Mouse (Mus musculus): ENCODE results near the gene Olfr676. TPM values are rescaled to one million over a fixed set of nuclear protein-coding genes. Genes with fewer than 3 reads are reported as not detected.

Gene Olfr676
- polyA plus RNA-seq (2012; fragmentation: generic; extraction: Trizol) = not detected

DNA sequence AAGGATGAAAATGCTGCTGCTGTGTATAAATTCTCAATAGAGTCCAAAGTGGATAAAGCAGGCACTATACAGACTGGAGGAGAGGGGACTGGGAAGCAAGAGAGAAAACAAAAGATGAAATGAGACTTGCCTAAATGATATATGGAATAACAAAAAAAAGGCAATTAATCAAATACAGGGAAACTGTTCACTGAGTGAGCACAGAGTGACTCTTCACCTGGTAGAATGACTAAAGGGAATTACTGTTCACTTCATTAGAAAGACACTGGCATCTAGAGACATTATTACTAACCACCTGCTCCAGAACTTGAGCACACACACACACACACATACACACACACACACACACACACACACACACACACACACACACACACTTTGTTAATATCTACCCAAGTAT is at the start of gene Olfr676:
Gene Olfr676, plus strand, starts transcription at position 301 of the 400 bp plus-strand sequence.

DNA sequence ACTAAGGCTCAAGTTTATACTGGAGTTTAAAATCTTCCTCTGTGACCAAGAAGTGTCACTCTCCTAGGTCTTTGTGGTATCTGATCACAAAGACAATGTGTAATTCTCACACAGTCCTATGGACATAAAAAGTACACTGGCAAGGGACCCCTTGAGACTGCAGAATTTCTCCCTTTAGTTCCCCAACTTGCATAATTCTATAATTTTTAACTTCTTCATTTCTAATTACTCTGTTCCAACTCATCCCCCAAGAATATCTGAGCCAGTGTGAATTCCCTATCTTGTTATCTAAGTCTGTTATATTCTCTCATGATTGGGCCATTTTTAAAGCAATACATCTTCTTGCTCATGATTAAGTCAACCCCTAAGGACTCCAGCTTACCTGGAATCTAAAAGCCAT is 30.6 kb upstream of the Olfr676 start, which contains the start of gene Olfr672:
Gene Olfr672, minus strand, starts transcription at position 101 of the 400 bp plus-strand sequence.

DNA sequence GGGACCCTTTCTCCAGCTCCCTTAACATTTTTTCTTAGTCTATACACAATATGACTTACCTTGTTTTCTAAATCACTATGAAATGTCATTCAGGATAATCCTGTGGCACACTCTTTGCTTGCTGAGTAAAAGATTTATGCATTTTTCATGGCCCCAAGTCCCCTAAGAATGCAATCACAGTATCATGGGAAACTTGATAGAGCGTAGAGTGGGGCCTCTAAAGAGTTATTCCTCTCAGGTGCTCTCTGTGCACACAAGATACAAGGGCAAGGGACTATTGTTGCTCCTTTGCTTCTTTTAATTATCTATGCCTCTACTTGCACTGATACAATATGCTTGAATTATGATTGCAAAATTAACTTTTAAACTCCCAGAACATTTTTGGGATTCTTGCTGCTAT is 4.1 kb upstream of the Olfr676 start, which contains the start of gene Olfr675:
Gene Olfr675, minus strand, starts transcription at position 101 of the 400 bp plus-strand sequence.

DNA sequence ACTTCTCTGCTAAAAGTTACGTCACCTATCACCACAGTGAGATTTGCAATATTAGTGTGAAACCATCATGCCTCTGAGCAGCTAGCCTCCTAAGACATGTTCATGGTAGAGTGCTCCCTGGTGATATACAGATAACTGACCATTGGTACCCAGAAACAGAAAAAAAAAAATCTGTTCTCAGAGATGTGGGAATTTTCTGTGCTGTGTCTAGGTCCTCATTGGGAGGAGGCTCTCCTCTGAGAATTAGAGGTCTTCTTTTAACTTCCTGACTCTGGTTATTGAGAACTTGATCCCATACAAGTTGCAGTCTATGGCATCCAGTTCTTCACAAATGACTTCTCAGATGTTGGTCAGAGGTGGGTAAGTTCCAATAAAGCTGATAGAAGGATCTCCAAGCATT is 31.7 kb downstream of the Olfr676 start, which contains the start of gene Olfr678:
Gene Olfr678, plus strand, starts transcription at position 301 of the 400 bp plus-strand sequence.

GRCm38 (mm10) chr7:105080905-105081304 is 48.4 kb downstream of the Olfr676 start, which contains the start of gene Olfr679:
Olfr679 (plus strand) TSS chr7:105081205.

Other genes starting within 250 kb of the Olfr676 start
- under 1 TPM; 0.05 to 0.08 TPM for gene Usp17lb, start 190.1 kb upstream of the Olfr676 start, polyA plus RNA-seq (2012; fragmentation: generic; extraction: Trizol)
- under 1 TPM; 0.09 to 0.27 TPM for gene Usp17la, start 175.7 kb upstream of the Olfr676 start, polyA plus RNA-seq (2012; fragmentation: generic; extraction: Trizol)
- not detected for gene Olfr665, start 154.7 kb upstream of the Olfr676 start, polyA plus RNA-seq (2012; fragmentation: generic; extraction: Trizol)
- not detected for gene Olfr666, start 136.7 kb upstream of the Olfr676 start, polyA plus RNA-seq (2012; fragmentation: generic; extraction: Trizol)
- gene Olfr667, start 111.2 kb upstream of the Olfr676 start, polyA plus RNA-seq (2012; fragmentation: generic; extraction: Trizol) = not detected
- not detected for gene Olfr668, start 104.6 kb upstream of the Olfr676 start, polyA plus RNA-seq (2012; fragmentation: generic; extraction: Trizol)
- not detected for gene Olfr669, start 98.5 kb upstream of the Olfr676 start, polyA plus RNA-seq (2012; fragmentation: generic; extraction: Trizol)
- not detected for gene Olfr670, start 70.1 kb upstream of the Olfr676 start, polyA plus RNA-seq (2012; fragmentation: generic; extraction: Trizol)
- gene Olfr671, start 53.6 kb upstream of the Olfr676 start, polyA plus RNA-seq (2012; fragmentation: generic; extraction: Trizol) = not detected
- not detected for gene Olfr672, start 30.7 kb upstream of the Olfr676 start, polyA plus RNA-seq (2012; fragmentation: generic; extraction: Trizol)
- not detected for gene Olfr675, start 4.2 kb upstream of the Olfr676 start, polyA plus RNA-seq (2012; fragmentation: generic; extraction: Trizol)
- not detected for gene Olfr677, start 18.7 kb downstream of the Olfr676 start, polyA plus RNA-seq (2012; fragmentation: generic; extraction: Trizol)
- gene Olfr678, start 31.8 kb downstream of the Olfr676 start, polyA plus RNA-seq (2012; fragmentation: generic; extraction: Trizol) = not detected
- gene Olfr679, start 48.5 kb downstream of the Olfr676 start, polyA plus RNA-seq (2012; fragmentation: generic; extraction: Trizol) = not detected
- gene Olfr680-ps1, start 60.1 kb downstream of the Olfr676 start, polyA plus RNA-seq (2012; fragmentation: generic; extraction: Trizol) = not detected
- gene Olfr681, start 84.1 kb downstream of the Olfr676 start, polyA plus RNA-seq (2012; fragmentation: generic; extraction: Trizol) = not detected
- not detected for gene Olfr683, start 114.3 kb downstream of the Olfr676 start, polyA plus RNA-seq (2012; fragmentation: generic; extraction: Trizol)
- gene Olfr684, start 131.0 kb downstream of the Olfr676 start, polyA plus RNA-seq (2012; fragmentation: generic; extraction: Trizol) = not detected
- not detected for gene Olfr685, start 153.3 kb downstream of the Olfr676 start, polyA plus RNA-seq (2012; fragmentation: generic; extraction: Trizol)
- not detected for gene Olfr686, start 174.8 kb downstream of the Olfr676 start, polyA plus RNA-seq (2012; fragmentation: generic; extraction: Trizol)

All from C3H10T1/2 (cell line).